Mouse (Mus musculus) erythroblast, embryonic 14.5 days (primary cell): Measurements from ENCODE around the gene Igfbpl1. TPM values are rescaled to one million over a fixed set of nuclear protein-coding genes. Genes with fewer than 3 reads are reported as not detected.

ENCODE experiments used
- H3K27me3 ChIP-seq: 2 replicates; pipeline ENCODE4 v1.6.1; 2012; ENCODE audit warnings: inconsistent platforms; ENCODE audit not compliant: control insufficient read depth
- H3K36me3 ChIP-seq: 2 replicates; pipeline ENCODE4 v1.6.1; 2012; ENCODE audit warnings: mild to moderate bottlenecking, inconsistent platforms; ENCODE audit not compliant: control insufficient read depth
- H3K4me1 ChIP-seq: 2 replicates; pipeline ENCODE4 v1.6.1; 2012; ENCODE audit warnings: inconsistent platforms; ENCODE audit not compliant: control insufficient read depth
- H3K4me3 ChIP-seq: replicated peaks from 2 replicates; pipeline ENCODE3; 2012; ENCODE audit warnings: moderate library complexity, mild to moderate bottlenecking, inconsistent platforms
- H3K9me3 ChIP-seq: 2 replicates; pipeline ENCODE4 v1.6.1; 2012; ENCODE audit warnings: low read length, inconsistent platforms, mixed read lengths; ENCODE audit not compliant: control insufficient read depth
- GATA1 ChIP-seq: IDR thresholded peaks from 2 replicates; pipeline ENCODE4 v1.6.1; 2012; ENCODE audit warnings: low read length, inconsistent platforms, mixed read lengths
- TAL1 ChIP-seq: IDR thresholded peaks from 3 replicates; pipeline ENCODE4 v1.6.1; 2012; ENCODE audit warnings: low read length, inconsistent platforms, mixed read lengths
- polyA plus RNA-seq: library from polyadenylated mRNA; stranded (reverse); fragments of >175 nt; gene quantifications from 2 replicates; pipeline ENCODE4 v1.2.3, GENCODE M21; 2012

Gene Igfbpl1
- polyA plus RNA-seq, 1 experiment = not detected

- H3K9me3 ChIP-seq = peaks cover 4% of the 10 kb centered on the region; the same call in 1 of the 2 replicates
- H3K36me3 ChIP-seq = no peaks in the 10 kb centered on the region
- no peak for TF ChIP-seq GATA1
- TF ChIP-seq TAL1 = no peak
- peaks cover 79% of the 10 kb centered on the region for H3K27me3 ChIP-seq
- no peak overlapping the region for H3K4me3 ChIP-seq
- peaks cover 45% of the 10 kb centered on the region for H3K4me1 ChIP-seq
Observed at GRCm38 (mm10) chr4:45766774-45767173, 59.9 kb downstream of the Igfbpl1 start.

GRCm38 (mm10) chr4:45765565-45766201 is 61.0 kb downstream of the Igfbpl1 start:
- H3K27me3 ChIP-seq = peaks cover 78% of the 10 kb centered on the region
- H3K36me3 ChIP-seq = no peaks in the 10 kb centered on the region
- no peak for TF ChIP-seq GATA1
- no peak for TF ChIP-seq TAL1
- H3K4me1 ChIP-seq = peaks cover 45% of the 10 kb centered on the region
- peaks cover 4% of the 10 kb centered on the region; the same call in 1 of the 2 replicates for H3K9me3 ChIP-seq
- no peak overlapping the region for H3K4me3 ChIP-seq

GRCm38 (mm10) chr4:45765121-45765564 is 61.6 kb downstream of the Igfbpl1 start:
- Histone ChIP-seq H3K27me3 (peaks cover 72% of the 10 kb centered on the region), H3K36me3 (no peaks in the 10 kb centered on the region), H3K9me3 (peaks cover 4% of the 10 kb centered on the region; the same call in 1 of the 2 replicates), H3K4me1 (peaks cover 45% of the 10 kb centered on the region), H3K4me3 (no peak overlapping the region)
- TF ChIP-seq TAL1 (no peak), GATA1 (no peak)

GRCm38 (mm10) chr4:45764141-45764494 is 62.6 kb downstream of the Igfbpl1 start:
- TF ChIP-seq TAL1 (no peak), GATA1 (no peak)
- H3K4me1 ChIP-seq = peaks cover 45% of the 10 kb centered on the region
- peaks cover 4% of the 10 kb centered on the region; the same call in 1 of the 2 replicates for H3K9me3 ChIP-seq
- H3K27me3 ChIP-seq = peaks cover 64% of the 10 kb centered on the region
- H3K36me3 ChIP-seq = no peaks in the 10 kb centered on the region
- peak overlapping the region; percentile 60 for H3K4me3 ChIP-seq

GRCm38 (mm10) chr4:45763288-45764140 is 63.2 kb downstream of the Igfbpl1 start:
- TF ChIP-seq TAL1 (no peak), GATA1 (no peak)
- Histone ChIP-seq H3K27me3 (peaks cover 58% of the 10 kb centered on the region), H3K4me3 (peak overlapping the region; percentile 60), H3K9me3 (peaks cover 4% of the 10 kb centered on the region; the same call in 1 of the 2 replicates), H3K4me1 (peaks cover 45% of the 10 kb centered on the region), H3K36me3 (no peaks in the 10 kb centered on the region)

- Histone ChIP-seq H3K9me3 (peaks cover 4% of the 10 kb centered on the region; the same call in 1 of the 2 replicates), H3K27me3 (peaks cover 49% of the 10 kb centered on the region), H3K4me3 (no peak overlapping the region), H3K4me1 (peaks cover 36% of the 10 kb centered on the region), H3K36me3 (no peaks in the 10 kb centered on the region)
- TF ChIP-seq GATA1 = no peak
- no peak for TF ChIP-seq TAL1
Observed at GRCm38 (mm10) chr4:45762600-45762999, 64.1 kb downstream of the Igfbpl1 start.

Other genes starting within 250 kb of the Igfbpl1 start
- 0.10 and 0.14 TPM in 2 replicates for gene Aldh1b1, start 27.9 kb downstream of the Igfbpl1 start, polyA plus RNA-seq
- gene Stra6l, start 21.7 kb upstream of the Igfbpl1 start, polyA plus RNA-seq = not detected in 2 replicates
- not detected in 2 replicates for gene Ccdc180, start 63.4 kb upstream of the Igfbpl1 start, polyA plus RNA-seq
- gene Tdrd7, start 138.4 kb upstream of the Igfbpl1 start, polyA plus RNA-seq = 0.02 TPM in 1 of 2 replicates, not detected in the other
- gene Tmod1, start 212.0 kb upstream of the Igfbpl1 start, polyA plus RNA-seq = 22.7 and 25.0 TPM in 2 replicates